Mouse (Mus musculus): ENCODE measurements around the gene Gpr85. TPM values are rescaled to one million over a fixed set of nuclear protein-coding genes. Genes with fewer than 3 reads are reported as not detected.
"Not testable (repeated sequence)": the region's sequence is repeated elsewhere in the genome, so short reads cannot be mapped to it uniquely, and the experiment has no call there.

Gpr85 gene
- total RNA-seq (2021): 1 to 10 TPM; 1.7 to 3.0 TPM
- long read RNA-seq, experiment 1, partial matches to known transcripts: 1 of 2 reads
- long read RNA-seq, experiment 1, other reads (novel, unspliced or antisense): 0 of 2 reads
- long read RNA-seq, experiment 2, partial matches to known transcripts: 1 of 3 reads
- long read RNA-seq, experiment 2, other reads (novel, unspliced or antisense): 2 of 3 reads

- no peak for DNase-seq (ENCODE audit: low spot score in 2 of 2)
Observed at GRCm38 (mm10) chr6:13839345-13840054, at the start of gene Gpr85. Gene Gpr85, minus strand, starts transcription at chr6:13839942.

DNA sequence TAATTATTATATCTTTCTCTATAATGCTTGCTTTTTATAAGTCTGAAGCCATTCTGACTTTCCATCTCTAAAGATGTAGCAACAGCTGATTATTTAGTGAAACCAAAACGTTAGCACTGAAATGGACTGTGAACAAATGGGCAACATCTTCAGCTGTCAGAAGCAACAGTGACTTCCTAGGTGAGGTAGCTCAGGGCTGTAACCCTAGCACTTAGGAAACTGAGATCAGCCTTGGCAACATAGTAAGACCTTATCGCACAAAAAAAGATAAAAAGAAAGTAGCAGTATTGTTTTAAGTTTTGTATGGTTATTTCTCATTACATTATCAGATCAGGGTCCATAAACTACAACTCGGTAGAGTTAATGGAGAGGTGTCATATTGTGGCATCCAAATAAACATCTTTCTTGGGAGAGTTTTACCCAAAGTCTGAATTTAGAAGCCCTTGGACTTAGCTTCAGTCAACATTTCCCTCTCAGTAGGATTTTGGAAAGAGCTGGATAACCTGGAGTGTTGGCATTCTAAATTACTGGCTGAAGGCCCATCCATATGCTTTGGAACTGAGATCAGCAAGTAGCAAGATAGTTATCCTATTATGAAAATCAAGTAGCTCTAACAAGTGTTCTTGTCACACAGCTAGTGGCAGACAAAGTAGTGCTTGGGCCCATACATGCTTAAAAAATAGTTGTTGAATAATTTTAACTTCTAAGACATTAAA is 45.3 kb upstream of the Gpr85 start:
- DNase-seq (ENCODE audit: low spot score in 2 of 2): no peak

GRCm38 (mm10) chr6:13882919-13883318 is 43.2 kb upstream of the Gpr85 start:
- no peak for DNase-seq (ENCODE audit: low spot score in 2 of 2)

GRCm38 (mm10) chr6:13873959-13874358 is 34.2 kb upstream of the Gpr85 start:
- no peak for DNase-seq (ENCODE audit: low spot score in 2 of 2)

GRCm38 (mm10) chr6:13872076-13872475 is 32.3 kb upstream of the Gpr85 start:
- no peak for DNase-seq (ENCODE audit: low spot score in 2 of 2)

DNA sequence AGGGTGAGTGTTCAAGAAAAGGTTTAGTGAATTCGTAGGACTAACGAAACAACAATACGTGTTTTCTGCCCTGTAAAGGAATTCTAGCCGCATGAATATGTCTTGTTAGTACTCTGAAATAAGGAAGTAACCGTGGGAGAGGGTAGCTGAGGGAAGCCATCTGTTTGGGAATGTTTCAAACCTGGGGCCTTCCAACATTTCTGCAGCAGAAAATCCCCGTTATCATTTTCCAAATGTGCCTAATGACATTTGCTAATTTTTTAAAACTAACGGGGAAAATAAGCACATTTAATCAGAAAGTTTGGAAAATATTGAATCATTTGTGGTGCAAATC is 31.9 kb upstream of the Gpr85 start:
- DNase-seq (ENCODE audit: low spot score in 2 of 2): no peak

DNA sequence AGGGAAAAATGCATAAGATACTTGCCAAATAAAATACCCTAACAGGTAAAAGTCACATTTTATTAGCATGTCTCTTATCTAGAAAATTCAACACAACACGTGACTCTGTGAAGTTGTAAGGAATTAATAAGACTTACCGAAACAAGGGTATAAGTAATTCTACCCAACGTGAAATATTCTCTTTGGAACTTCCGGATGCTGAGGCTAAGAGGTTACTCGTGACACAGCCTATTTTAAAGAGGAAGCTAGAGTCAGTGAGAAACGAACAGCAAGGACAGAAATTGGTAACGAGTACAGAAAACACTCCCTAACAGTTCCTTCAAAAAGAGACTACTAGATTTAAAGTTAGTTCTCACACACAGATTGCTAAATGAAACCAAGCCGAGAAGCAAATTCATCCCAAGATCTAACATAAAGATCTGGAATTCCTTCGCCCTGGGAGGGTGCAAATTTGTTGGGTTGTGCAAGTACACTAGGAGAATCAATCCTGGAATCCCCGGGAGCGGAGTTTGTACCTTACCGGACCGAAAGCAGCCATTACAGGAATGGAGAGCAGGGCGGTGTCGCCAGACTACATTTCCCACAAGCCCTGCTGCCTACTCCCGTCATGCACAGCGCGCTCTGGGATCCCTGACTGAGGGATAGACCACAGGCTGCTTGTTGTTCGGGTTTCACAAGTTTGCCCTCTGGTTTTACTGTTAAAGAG is 31.3 kb upstream of the Gpr85 start, which contains the start of gene 2610001J05Rik:
2610001J05Rik (minus strand) TSS at position 600 of the 706 bp plus-strand sequence.
- peak; percentile 69 to 88 for DNase-seq (ENCODE audit: low spot score in 2 of 2)

DNA sequence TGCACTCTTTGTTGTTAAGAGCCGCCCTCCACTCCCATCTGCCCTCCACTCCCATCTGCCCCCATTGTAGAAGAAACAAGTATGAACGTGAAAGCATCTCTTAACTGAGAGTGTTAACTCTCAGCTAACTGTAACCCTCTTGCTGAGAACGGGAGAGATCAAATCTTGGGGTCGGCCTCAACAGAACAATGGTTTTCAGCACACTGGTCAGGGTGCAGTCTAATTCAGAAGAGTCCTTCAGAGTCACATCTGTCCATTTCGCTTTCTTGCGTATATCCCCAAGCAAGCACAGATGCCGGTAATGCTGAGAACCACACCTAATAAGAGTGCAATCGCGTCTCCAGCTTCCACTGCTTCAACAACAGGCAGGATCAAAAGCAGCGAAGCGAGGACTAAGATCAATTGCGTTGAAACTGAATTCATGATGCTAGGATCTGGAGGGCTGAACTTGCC is 30.6 kb upstream of the Gpr85 start:
- peak in 1 of 2 experiments; percentile 8 for DNase-seq (ENCODE audit: low spot score in 2 of 2)

- no peak for DNase-seq (ENCODE audit: low spot score in 2 of 2)
Observed at GRCm38 (mm10) chr6:13860596-13860995, 20.9 kb upstream of the Gpr85 start.

DNA sequence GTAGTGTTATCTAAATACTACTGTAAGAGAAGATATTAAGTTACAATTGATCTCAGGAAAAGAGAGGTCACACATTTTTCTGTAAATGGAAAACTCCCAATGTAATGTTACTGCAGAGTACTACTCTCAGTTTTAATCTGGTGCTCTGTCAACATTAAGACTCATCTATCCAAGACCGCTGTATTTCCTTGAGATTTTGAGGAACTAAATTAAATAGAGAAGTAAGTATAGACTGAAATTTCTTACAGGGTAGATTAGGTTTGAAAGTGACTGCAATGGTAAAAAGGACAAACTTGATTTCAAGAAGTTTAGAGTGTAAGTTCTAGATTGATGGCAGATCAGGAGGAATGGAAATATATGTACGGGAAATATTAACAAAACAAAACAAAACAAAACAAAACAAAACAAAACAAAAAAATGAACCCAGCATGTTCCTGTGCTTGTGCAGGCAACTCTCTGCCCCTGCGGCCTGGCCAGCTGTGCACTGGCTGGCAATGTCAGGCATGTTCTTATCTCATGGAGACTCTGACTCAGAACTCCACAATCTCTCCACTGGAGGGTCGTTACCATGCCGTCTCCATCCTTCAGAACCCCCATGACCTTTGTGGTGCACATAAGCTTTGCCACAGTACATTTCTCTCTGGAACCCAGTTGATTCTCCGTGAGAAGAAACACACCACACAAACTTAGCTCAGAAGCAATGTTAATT is 20.3 kb upstream of the Gpr85 start:
- DNase-seq (ENCODE audit: low spot score in 2 of 2): no peak

GRCm38 (mm10) chr6:13854230-13854629 is 14.5 kb upstream of the Gpr85 start:
- DNase-seq (ENCODE audit: low spot score in 2 of 2): no peak

GRCm38 (mm10) chr6:13853244-13853643 is 13.5 kb upstream of the Gpr85 start:
- no peak for DNase-seq (ENCODE audit: low spot score in 2 of 2)

DNA sequence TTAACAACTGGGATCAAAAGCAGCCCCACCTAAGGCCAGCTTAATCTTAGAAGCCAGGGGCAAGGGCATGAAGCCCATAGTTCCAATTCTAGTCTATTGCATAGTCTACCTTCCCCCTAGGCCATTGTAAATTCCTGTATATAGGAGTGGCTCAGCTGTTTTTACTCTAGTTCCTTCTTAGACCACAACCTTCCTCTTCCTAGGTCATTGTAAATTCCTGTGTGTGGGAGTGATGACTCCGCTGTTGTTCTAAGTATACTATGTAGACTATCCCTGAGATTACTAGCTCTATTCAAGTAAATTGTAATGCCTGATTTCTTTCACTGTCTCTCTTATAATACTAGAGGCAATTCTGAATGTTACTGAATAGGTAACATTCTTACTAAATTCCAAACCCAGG is 6.3 kb upstream of the Gpr85 start:
- not testable (repeated sequence) for DNase-seq (ENCODE audit: low spot score in 2 of 2)

GRCm38 (mm10) chr6:13838677-13839344 is 931 bp downstream of the Gpr85 start:
- peak; percentile 58 to 70 for DNase-seq (ENCODE audit: low spot score in 2 of 2)

GRCm38 (mm10) chr6:13837916-13838676 is 1.6 kb downstream of the Gpr85 start:
- no peak for DNase-seq (ENCODE audit: low spot score in 2 of 2)

DNA sequence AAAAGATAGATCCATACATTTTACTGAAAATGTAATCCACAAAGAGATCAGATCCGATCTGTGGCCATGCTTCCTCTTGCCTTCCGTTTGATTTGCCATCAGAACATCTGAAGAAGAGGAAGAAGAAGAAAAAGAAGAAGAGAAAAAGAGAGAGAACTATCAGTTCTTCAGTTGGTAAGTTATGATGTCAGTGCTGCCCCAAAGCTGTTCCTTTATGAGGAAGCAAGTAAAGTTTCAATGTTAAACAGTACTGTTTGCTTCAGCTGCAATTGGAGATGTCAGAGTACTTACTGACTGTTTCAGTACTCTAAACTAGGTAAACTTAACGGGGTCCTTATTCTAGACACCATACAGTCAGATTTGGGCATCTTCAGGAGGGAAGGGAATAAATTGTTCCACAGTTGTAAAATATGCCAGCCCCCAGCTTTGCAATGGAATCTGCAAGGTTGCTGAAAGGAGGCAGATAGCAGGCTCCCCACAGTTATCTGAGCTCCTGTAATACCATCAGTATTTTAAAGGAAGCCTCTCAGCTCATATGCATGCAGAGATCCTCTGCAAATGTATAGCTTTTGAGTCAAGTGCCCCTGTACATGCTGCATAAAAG is 2.7 kb downstream of the Gpr85 start:
- DNase-seq (ENCODE audit: low spot score in 2 of 2): no peak

GRCm38 (mm10) chr6:13835720-13836665 is 3.7 kb downstream of the Gpr85 start:
- peak; percentile 11 to 21 for DNase-seq (ENCODE audit: low spot score in 2 of 2)

GRCm38 (mm10) chr6:13832770-13833169 is 7.0 kb downstream of the Gpr85 start:
- no peak for DNase-seq (ENCODE audit: low spot score in 2 of 2)

All from gastrocnemius, postnatal 4 days (tissue).